Mouse (Mus musculus) T-helper 1 cell (primary cell): ENCODE results near the gene Znrf3.

Experiments used
- in situ Hi-C: fragments of 300-600 bp; cut with MboI, MseI; formaldehyde crosslinking; loops from one replicate; pipeline ENCODE4 v1.15.1; 2025; ENCODE audit warnings: high pct_unique_total_duplicates

Znrf3 gene

GRCm38 (mm10) chr11:5324296-5324695 lies 120.4 kb downstream of the Znrf3 start:
- in situ Hi-C loops, result no loop called here

- in situ Hi-C loops, result no loop called here
Observed at GRCm38 (mm10) chr11:5321687-5322086, 123.0 kb downstream of the Znrf3 start.

- in situ Hi-C loops, result no loop called here
Observed at GRCm38 (mm10) chr11:5318976-5319375, 125.7 kb downstream of the Znrf3 start.

- in situ Hi-C loops, result no loop called here
Observed at GRCm38 (mm10) chr11:5318035-5318775, 126.4 kb downstream of the Znrf3 start.

- in situ Hi-C loops, result no loop called here
Observed at GRCm38 (mm10) chr11:5314796-5315195, 129.9 kb downstream of the Znrf3 start.

- in situ Hi-C loops, result no loop called here
Observed at GRCm38 (mm10) chr11:5314330-5314741, 130.3 kb downstream of the Znrf3 start.

- in situ Hi-C loops, result no loop called here
Observed at GRCm38 (mm10) chr11:5307024-5307905, 137.4 kb downstream of the Znrf3 start.

- in situ Hi-C loops, result no loop called here
Observed at GRCm38 (mm10) chr11:5306017-5306416, 138.6 kb downstream of the Znrf3 start.

- in situ Hi-C loops, result loop anchor here (5.0 kb wide), 1 partner anchor 43 kb away; no protein-coding TSS in a partner anchor
Observed at GRCm38 (mm10) chr11:5304526-5304925, 140.1 kb downstream of the Znrf3 start.

- in situ Hi-C loops, result no loop called here
Observed at GRCm38 (mm10) chr11:5298007-5298372, 146.7 kb downstream of the Znrf3 start.

- in situ Hi-C loops, result no loop called here
Observed at GRCm38 (mm10) chr11:5297148-5298006, 147.3 kb downstream of the Znrf3 start.

GRCm38 (mm10) chr11:5296576-5297115 lies 148.0 kb downstream of the Znrf3 start:
- in situ Hi-C loops, result no loop called here

GRCm38 (mm10) chr11:5294805-5295204 lies 149.8 kb downstream of the Znrf3 start:
- in situ Hi-C loops, result no loop called here

GRCm38 (mm10) chr11:5290691-5291090 lies 154.0 kb downstream of the Znrf3 start:
- in situ Hi-C loops, result no loop called here

- in situ Hi-C loops, result loop anchor here (5.0 kb wide), 1 partner anchor 177 kb away; no protein-coding TSS in a partner anchor
Observed at GRCm38 (mm10) chr11:5289826-5290580, 154.6 kb downstream of the Znrf3 start.

- in situ Hi-C loops, result loop anchor here (5.0 kb wide), 1 partner anchor 102 kb away; no protein-coding TSS in a partner anchor
Observed at GRCm38 (mm10) chr11:5283987-5284386, 160.7 kb downstream of the Znrf3 start.

GRCm38 (mm10) chr11:5280932-5281331 lies 163.7 kb downstream of the Znrf3 start:
- in situ Hi-C loops, result loop anchor here (5.0 kb wide), 1 partner anchor 99 kb away; no protein-coding TSS in a partner anchor

- in situ Hi-C loops, result no loop called here
Observed at GRCm38 (mm10) chr11:5278463-5278862, 166.2 kb downstream of the Znrf3 start.

GRCm38 (mm10) chr11:5277307-5277971 lies 167.2 kb downstream of the Znrf3 start:
- in situ Hi-C loops, result no loop called here

GRCm38 (mm10) chr11:5275216-5275615 lies 169.4 kb downstream of the Znrf3 start:
- in situ Hi-C loops, result no loop called here
